Mouse (Mus musculus): ENCODE data around the gene Sox12.
"Not testable (repeated sequence)": the region's sequence is repeated elsewhere in the genome, so short reads cannot be mapped to it uniquely, and the experiment has no call there.

Gene Sox12

GRCm38 (mm10) chr2:152397680-152398435 is at the start of gene Sox12:
Sox12 (minus strand) TSS chr2:152398063.
- DNase-seq, result peak; percentile 93

- DNase-seq, result no peak
These were observed 49.6 kb upstream of the Sox12 start for GRCm38 (mm10) chr2:152447461-152447860.

GRCm38 (mm10) chr2:152446642-152447041 is 48.8 kb upstream of the Sox12 start:
- no peak for DNase-seq

GRCm38 (mm10) chr2:152443281-152443680 is 45.4 kb upstream of the Sox12 start:
- DNase-seq, result no peak

GRCm38 (mm10) chr2:152442322-152442721 is 44.5 kb upstream of the Sox12 start:
- no peak for DNase-seq

- DNase-seq, result no peak
These were observed 42.0 kb upstream of the Sox12 start for GRCm38 (mm10) chr2:152439833-152440232.

GRCm38 (mm10) chr2:152438963-152439362 is 41.1 kb upstream of the Sox12 start:
- no peak for DNase-seq

- DNase-seq, result peak; percentile 84
These were observed 39.4 kb upstream of the Sox12 start for GRCm38 (mm10) chr2:152436983-152437860.

GRCm38 (mm10) chr2:152436405-152436901 is 38.6 kb upstream of the Sox12 start:
- DNase-seq, result no peak

- not testable (repeated sequence) for DNase-seq
These were observed 30.6 kb upstream of the Sox12 start for GRCm38 (mm10) chr2:152428481-152428880.

GRCm38 (mm10) chr2:152427493-152427892 is 29.6 kb upstream of the Sox12 start:
- no peak for DNase-seq

- DNase-seq, result no peak
These were observed 17.9 kb upstream of the Sox12 start for GRCm38 (mm10) chr2:152415786-152416185.

- DNase-seq, result no peak
These were observed 17.4 kb upstream of the Sox12 start, which contains the start of gene 6820408C15Rik for GRCm38 (mm10) chr2:152415287-152415686. 6820408C15Rik (plus strand) TSS chr2:152415587.

- peak; percentile 87 for DNase-seq
These were observed 16.8 kb upstream of the Sox12 start, which contains the start of gene Zcchc3 for GRCm38 (mm10) chr2:152414591-152415165. Zcchc3 (minus strand) TSS chr2:152415027.

GRCm38 (mm10) chr2:152413765-152414584 is 16.1 kb upstream of the Sox12 start:
- DNase-seq, result peak; percentile 43

- no peak for DNase-seq
These were observed 15.4 kb upstream of the Sox12 start for GRCm38 (mm10) chr2:152413158-152413764.

GRCm38 (mm10) chr2:152412526-152413157 is 14.8 kb upstream of the Sox12 start:
- DNase-seq, result no peak

GRCm38 (mm10) chr2:152411471-152411870 is 13.6 kb upstream of the Sox12 start:
- DNase-seq, result no peak

- peak; percentile 64 for DNase-seq
These were observed 13.1 kb upstream of the Sox12 start for GRCm38 (mm10) chr2:152410971-152411371.

GRCm38 (mm10) chr2:152409781-152410180 is 11.9 kb upstream of the Sox12 start:
- DNase-seq, result no peak

GRCm38 (mm10) chr2:152406126-152406525 is 8.3 kb upstream of the Sox12 start:
- peak; percentile 93 for DNase-seq

All from cerebellum, adult 11 months (tissue).